Mouse (Mus musculus) splenic B cell, adult 2 months (primary cell): ENCODE data around the gene Slc16a6.
A peak's percentile ranks its signal among the peaks of the same experiment; 100 is the strongest.

Experiments
- DNase-seq: peaks from one replicate; pipeline ENCODE4 v3.0.0-alpha.2; 2011; ENCODE audit warnings: low read depth, low spot score
- H3K27me3 ChIP-seq: 2 replicates; pipeline ENCODE4 v1.6.1; 2012; ENCODE audit warnings: mild to moderate bottlenecking, low read length, moderate library complexity, mixed read lengths; ENCODE audit not compliant: control insufficient read depth, poor library complexity, insufficient read depth, severe bottlenecking
- H3K36me3 ChIP-seq: 2 replicates; pipeline ENCODE4 v1.6.1; 2012; ENCODE audit warnings: mild to moderate bottlenecking, low read length, moderate library complexity, mixed read lengths; ENCODE audit not compliant: control insufficient read depth, poor library complexity, insufficient read depth, severe bottlenecking

Slc16a6 gene

DNA sequence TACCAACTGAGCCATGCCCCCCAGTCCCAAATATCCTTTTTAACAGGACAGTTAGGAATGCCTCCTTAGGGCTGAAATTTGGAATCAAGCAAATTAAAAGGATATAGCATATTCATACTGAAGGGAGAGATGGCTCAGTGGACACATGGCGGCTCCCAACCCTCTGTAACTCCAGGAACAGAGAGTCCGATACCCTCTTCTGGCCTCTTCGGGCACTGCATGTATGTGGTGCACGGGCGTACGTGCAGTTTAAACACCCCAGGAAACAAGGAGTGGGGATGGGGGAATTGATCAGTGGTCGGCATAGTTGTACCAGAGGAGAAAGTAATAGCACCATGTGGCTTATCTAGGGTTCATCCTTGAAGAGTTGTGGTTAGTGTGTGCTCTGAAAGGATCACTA lies 28.8 kb downstream of the Slc16a6 start:
- no peaks in the 10 kb centered on the region for H3K27me3 ChIP-seq
- peak; percentile 39 for DNase-seq
- no peaks in the 10 kb centered on the region; the same call in 1 of the 2 replicates for H3K36me3 ChIP-seq

DNA sequence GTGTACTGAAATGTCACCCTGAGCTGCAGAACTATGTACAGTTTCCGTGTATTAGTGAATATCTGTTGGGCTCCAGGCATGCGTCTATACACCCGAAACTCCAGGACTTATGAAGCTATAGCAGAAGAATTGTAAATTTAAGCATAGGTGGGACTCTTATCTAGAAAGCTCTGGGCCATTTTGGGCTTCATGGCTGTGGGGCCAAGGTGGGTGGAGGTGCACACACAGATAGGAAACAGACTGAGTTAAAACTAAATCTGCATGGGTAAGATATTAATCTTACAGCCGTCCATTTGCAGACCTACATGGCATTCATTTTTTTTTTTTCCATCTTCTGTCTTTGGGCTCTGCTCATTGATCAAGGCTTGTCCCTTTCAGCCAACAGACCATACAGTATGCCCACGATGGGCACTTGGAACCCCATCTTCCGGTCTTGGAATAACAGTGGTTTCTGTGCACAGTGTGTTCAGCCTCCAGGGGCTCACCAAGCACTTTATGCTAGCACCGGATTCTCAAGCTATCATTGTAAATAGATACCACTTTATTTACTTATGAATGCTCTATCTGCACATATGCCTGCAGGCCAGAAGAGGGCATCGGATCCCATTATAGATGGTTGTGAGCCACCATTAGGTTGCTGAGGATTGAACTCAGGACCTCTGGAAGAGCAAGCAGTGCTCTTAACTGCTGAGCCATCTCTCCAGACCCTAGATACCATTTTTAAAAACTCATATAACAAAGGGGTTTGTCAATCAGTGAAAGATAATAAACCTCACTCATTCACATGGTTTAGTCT lies 29.7 kb downstream of the Slc16a6 start:
- Histone ChIP-seq H3K27me3 (no peaks in the 10 kb centered on the region), H3K36me3 (no peaks in the 10 kb centered on the region; the same call in 1 of the 2 replicates)
- DNase-seq = no peak

GRCm38 (mm10) chr11:109442166-109442730 lies 31.1 kb downstream of the Slc16a6 start:
- Histone ChIP-seq H3K27me3 (no peaks in the 10 kb centered on the region), H3K36me3 (no peaks in the 10 kb centered on the region; the same call in 1 of the 2 replicates)
- DNase-seq = no peak

DNA sequence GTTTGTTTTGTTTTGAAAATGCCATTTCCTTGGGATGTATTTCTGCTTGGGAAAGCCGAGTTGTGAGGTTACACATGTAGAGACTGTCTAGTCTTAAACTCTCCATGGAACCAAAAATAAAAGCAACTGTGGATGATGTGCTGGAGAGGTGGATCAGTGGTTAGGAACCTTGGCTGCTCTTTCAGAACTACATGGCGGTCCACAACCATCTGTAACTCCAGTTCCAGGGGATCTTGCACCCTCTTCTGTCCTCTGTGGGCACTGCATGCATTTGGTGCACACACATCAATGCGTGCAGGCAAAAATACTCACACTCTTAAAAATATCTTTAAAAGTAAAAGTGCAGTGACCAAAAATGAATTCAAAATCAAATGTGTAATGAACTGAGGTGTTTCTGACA lies 32.3 kb downstream of the Slc16a6 start:
- DNase-seq = peak; percentile 85
- Histone ChIP-seq H3K36me3 (no peaks in the 10 kb centered on the region; the same call in 1 of the 2 replicates), H3K27me3 (no peaks in the 10 kb centered on the region)

DNA sequence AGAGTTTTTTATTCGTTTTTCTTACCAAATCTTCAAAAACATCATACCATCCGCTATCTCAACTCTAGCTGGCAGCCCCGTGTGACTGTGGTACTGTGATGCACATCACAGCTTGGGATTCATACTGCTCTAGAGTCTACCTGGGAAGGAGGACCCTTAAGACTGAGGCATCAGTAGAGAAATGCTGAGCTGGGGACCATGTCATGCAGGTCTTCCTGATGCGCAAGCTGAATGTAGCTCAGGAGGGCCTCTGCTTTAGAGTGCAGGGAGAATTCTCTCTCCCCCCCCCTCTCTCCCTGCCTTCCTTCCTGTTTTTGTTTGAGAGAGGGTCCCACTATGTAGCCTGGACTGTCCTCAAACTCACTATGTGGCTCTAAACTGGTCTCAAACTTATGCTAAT lies 32.8 kb downstream of the Slc16a6 start:
- no peaks in the 10 kb centered on the region for H3K27me3 ChIP-seq
- no peak for DNase-seq
- H3K36me3 ChIP-seq = no peaks in the 10 kb centered on the region; the same call in 1 of the 2 replicates

DNA sequence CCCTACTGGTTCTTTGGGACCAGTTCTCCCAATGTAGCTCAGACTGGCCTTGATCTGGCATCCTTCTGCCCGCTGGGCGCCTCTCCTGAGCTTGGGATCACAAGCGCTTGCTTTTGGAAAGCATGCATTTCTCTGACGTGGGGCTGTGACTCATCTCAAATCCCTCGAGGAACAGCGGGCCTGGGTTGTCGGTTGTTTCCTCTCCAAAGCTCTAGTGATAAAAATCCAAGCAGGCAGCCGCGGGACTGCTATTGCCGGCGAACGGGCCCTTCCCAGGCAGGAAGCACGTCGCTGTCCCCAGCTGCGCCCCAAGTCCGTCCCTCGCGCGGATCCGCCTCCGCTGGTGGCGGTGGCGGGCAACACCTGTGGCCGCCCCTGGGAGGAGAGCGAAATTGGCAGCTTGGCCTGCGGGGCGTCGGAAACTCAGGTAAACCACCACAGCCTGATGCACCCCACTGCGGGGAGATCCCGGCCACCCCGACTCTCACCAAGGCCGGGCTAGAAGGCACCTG lies 33.5 kb downstream of the Slc16a6 start:
- no peaks in the 10 kb centered on the region; the same call in 1 of the 2 replicates for H3K36me3 ChIP-seq
- no peaks in the 10 kb centered on the region for H3K27me3 ChIP-seq
- peak; percentile 87 for DNase-seq

DNA sequence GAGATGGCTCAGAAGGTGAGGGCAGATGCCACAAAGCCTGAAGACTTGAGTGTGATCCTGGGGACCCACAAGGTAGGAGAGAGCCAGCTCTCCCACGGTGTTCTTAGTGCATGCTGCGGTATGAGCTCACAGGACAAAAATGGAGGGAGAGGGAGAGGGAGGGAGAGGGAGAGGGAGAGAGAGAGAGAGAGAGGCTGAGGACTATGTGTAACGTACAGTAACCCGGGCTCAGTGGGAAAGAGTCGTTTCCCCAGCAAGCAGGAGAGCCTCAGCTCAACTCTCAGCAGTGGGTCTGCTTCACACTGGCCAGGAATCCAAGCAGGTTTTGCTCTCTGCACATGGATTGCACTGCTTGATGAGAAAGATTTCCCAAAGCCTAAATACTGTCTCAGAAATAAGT lies 34.2 kb downstream of the Slc16a6 start:
- Histone ChIP-seq H3K27me3 (no peaks in the 10 kb centered on the region), H3K36me3 (no peaks in the 10 kb centered on the region; the same call in 1 of the 2 replicates)
- DNase-seq = no peak

DNA sequence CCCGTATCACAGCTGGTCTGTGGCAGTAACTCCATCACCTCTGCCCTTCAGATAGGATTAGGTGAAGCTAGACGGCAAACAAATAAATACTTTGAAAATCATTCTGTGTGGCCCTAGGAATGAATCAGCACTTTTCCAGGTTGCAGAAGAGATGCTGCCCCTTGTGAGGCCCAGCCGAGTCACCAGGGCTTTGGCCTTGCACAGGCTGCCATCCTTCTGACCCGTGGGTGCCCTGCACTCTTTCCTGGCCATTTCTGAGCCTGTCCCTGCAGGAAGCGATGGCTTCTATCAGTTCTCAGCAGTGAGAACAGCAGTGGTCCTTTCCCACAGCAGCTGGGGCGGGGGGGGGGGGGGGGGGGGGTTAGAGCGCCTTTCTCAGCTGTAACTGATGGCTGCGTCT lies 36.5 kb downstream of the Slc16a6 start:
- no peaks in the 10 kb centered on the region; the same call in 1 of the 2 replicates for H3K36me3 ChIP-seq
- no peaks in the 10 kb centered on the region for H3K27me3 ChIP-seq
- no peak for DNase-seq

DNA sequence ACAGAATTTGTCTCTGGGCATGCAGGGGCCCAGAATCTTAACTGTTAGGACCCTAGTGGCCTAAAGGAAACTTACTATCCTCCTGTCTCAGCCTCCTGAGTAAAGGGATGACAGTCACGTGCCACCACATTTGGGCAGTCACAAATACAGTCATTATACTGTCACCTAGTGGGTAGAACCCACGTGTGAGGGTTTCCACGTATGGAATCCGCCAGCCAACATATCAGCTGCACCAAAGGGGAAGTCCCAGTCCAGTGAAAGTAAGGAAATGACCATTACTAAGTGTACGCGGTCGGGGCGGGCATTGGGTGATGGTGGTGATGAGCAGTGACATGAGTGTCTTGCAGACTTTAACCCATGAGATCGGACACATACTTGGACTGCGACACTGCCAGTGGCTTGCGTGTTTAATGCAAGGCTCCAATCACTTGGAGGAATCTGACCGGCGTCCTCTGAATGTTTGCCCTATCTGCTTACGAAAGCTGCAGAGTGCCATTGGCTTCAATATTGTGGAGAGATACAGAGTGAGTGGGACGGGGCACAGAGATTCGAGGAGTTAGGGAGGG lies 39.1 kb downstream of the Slc16a6 start:
- Histone ChIP-seq H3K36me3 (no peaks in the 10 kb centered on the region; the same call in none of the 2 replicates), H3K27me3 (no peaks in the 10 kb centered on the region)
- DNase-seq = peak; percentile 67

DNA sequence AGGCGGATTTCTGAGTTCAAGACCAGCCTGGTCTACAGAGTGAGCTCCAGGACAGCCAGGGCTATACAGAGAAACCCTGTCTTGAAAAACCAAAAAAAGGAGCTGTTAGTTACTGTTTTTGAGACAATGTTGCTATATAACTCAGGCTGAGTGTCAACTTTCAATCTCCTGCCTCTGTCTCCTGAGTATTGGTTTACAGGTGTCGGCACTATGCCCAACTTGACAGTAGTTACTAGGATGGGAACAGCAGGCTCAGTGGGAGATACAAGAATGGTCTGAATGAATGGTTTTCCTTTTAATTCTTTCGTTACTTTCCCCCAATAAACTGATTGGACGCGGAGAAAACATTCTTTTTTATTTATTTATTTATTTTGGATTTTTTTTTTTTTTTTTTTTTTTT lies 46.0 kb downstream of the Slc16a6 start:
- no peak for DNase-seq
- Histone ChIP-seq H3K27me3 (no peaks in the 10 kb centered on the region), H3K36me3 (no peaks in the 10 kb centered on the region; the same call in 1 of the 2 replicates)

- Histone ChIP-seq H3K27me3 (no peaks in the 10 kb centered on the region), H3K36me3 (no peaks in the 10 kb centered on the region; the same call in 1 of the 2 replicates)
- no peak for DNase-seq
Observed at GRCm38 (mm10) chr11:109426272-109426586, 47.2 kb downstream of the Slc16a6 start.

DNA sequence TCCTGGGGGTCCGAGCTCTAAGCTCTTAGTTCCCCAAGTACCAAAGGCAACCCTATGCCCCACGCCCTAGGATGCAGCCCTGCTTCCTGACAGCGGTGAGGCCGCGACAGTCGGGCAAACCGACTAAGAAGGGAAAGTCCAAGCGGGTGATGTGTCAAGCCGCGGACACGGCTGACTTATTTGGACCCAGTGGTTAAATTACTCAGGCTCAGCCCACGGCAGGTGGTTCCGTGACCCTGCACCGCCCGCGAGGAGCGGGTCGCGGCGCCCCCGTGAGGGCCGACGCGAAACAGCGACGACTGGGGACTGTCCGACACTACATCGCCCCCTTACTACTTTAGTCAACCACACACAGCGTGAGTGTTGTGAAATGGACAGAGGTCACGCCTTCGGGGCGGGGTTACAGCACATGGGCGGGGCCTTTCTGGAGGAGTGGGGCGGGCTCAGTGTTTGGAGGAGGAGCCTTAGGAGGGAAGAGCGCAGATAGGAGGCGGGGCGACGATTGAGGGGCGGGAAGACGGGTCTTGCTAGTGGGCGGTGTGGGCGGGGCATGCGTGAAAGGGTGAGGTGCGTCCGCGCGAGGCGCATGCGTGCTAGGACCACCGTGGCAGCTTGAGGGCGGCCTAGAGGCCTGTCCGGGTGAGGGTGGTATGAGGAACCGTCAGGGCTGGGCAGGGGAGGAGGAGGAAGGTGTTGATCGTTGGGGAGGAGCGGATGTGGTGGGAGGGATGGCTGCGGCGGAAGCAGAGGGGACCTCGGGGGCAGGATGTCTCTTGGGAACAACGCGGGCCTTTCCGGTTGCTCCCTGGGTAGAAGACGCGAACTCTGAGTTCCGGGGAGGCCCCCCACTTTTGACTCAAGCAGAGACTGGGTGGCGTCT lies 47.8 kb downstream of the Slc16a6 start, which contains the start of gene Amz2:
Gene Amz2, plus strand, starts transcription at position 555 of the 880 bp plus-strand sequence.
- Histone ChIP-seq H3K36me3 (no peaks in the 10 kb centered on the region; the same call in 1 of the 2 replicates), H3K27me3 (no peaks in the 10 kb centered on the region)
- peak; percentile 100 for DNase-seq

DNA sequence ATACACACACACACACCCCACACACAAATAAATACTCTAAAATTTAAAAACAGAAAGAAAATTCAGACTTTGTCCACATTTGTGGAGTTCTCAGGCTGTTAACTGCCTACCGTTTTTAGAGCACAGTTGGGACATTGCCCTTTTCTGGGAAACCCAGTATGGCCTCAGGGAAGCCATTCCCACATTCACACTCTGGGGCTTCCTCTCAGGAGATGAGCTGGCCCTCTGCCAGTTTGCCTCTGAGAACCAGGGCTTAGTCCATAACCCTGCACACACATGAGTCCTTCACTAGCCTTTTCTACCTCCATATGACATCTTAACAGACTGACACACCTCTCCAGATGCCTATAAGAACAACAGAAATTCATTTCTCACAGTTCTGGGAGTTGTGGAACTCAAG lies 50.1 kb downstream of the Slc16a6 start:
- Histone ChIP-seq H3K36me3 (no peaks in the 10 kb centered on the region), H3K27me3 (no peaks in the 10 kb centered on the region)
- no peak for DNase-seq

GRCm38 (mm10) chr11:109422263-109422662 lies 51.1 kb downstream of the Slc16a6 start:
- DNase-seq = no peak
- no peaks in the 10 kb centered on the region for H3K36me3 ChIP-seq
- no peaks in the 10 kb centered on the region for H3K27me3 ChIP-seq
